ENCODE assay signal across 20 mouse cellular contexts in genomic region chr2:166355944-166356343, GRCm38 (mm10).
DNase-seq lines count a peak whose midpoint lies in the region; ATAC-seq and TF ChIP-seq lines count a peak whose summit lies in the region.
"Had no signal": no experiment of that assay in that cellular context is flagged by ENCODE, and none has a peak within 500 bp of the region (broad histone marks: within the 10 kb centered on the region; RNA-seq: fewer than 3 reads in every experiment).

No protein-coding gene starts in this region.

- peak; percentile 51 for DNase-seq in embryonic facial prominence, embryonic 14.5 days (ENCODE audit: low spot score)
- DNase-seq in embryonic facial prominence, embryonic 10.5 days (ENCODE audit: low spot score): no peak
- no peak for DNase-seq in kidney, adult 18-20 months
- peak; percentile 67 for DNase-seq in midbrain, embryonic 14.5 days
- DNase-seq in midbrain, embryonic 11.5 days (ENCODE audit: low spot score, missing footprints): no peak
- peak; percentile 58 for DNase-seq in Patski (ENCODE audit: low read depth, low spot score)
- DNase-seq in heart, postnatal 10 days: no peak
- DNase-seq: adrenal gland, adult 2 months; cerebellum, adult 11-12 months; gastrocnemius, postnatal 25 days; heart, adult 2 months; liver, postnatal 0 days; lung, postnatal 14 days; right cerebral cortex, postnatal 25 days; thymus, postnatal 36 days had no signal

- TF ChIP-seq CTCF in Patski (IDR thresholded peaks at IDR 0.05): no peak

- H3K9me3 ChIP-seq in embryonic facial prominence, embryonic 14.5 days (ENCODE audit: control insufficient read depth, low read length): no peaks in the 10 kb centered on the region
- H3K9me3 ChIP-seq in embryonic facial prominence, embryonic 10.5 days: no peaks in the 10 kb centered on the region
- H3K9me3 ChIP-seq in kidney, embryonic 15.5 days (replicated peaks): no peaks in the 10 kb centered on the region
- no peaks in the 10 kb centered on the region for H3K9me3 ChIP-seq in midbrain, embryonic 14.5 days (ENCODE audit: control insufficient read depth, low read length)
- H3K9me3 ChIP-seq in midbrain, embryonic 11.5 days (ENCODE audit: control insufficient read depth, low read length): no peaks in the 10 kb centered on the region
- H3K9me3 ChIP-seq: forebrain, embryonic 13.5 days; heart, embryonic 15.5 days; intestine, embryonic 15.5 days; neural tube, embryonic 12.5 days had no signal

- POLR2A ChIA-PET in Patski (lab: Charles Lee): no interaction called here

- no peaks in the 10 kb centered on the region for H3K36me3 ChIP-seq in embryonic facial prominence, embryonic 14.5 days (ENCODE audit: control insufficient read depth, insufficient read depth, low read length)
- H3K36me3 ChIP-seq in embryonic facial prominence, embryonic 10.5 days (replicated peaks): no peaks in the 10 kb centered on the region
- no peaks in the 10 kb centered on the region for H3K36me3 ChIP-seq in kidney, embryonic 15.5 days
- no peaks in the 10 kb centered on the region for H3K36me3 ChIP-seq in midbrain, embryonic 14.5 days (ENCODE audit: control insufficient read depth, insufficient read depth, low read length)
- no peaks in the 10 kb centered on the region for H3K36me3 ChIP-seq in midbrain, embryonic 11.5 days (ENCODE audit: control insufficient read depth, insufficient read depth, low read length)
- H3K36me3 ChIP-seq: heart, embryonic 15.5 days; intestine, embryonic 15.5 days; neural tube, embryonic 12.5 days had no signal

- no peak for ATAC-seq in embryonic facial prominence, embryonic 14.5 days (ENCODE audit: low read depth)
- peak; percentile 69 for ATAC-seq in kidney, embryonic 15.5 days (replicated peaks; ENCODE audit: low FRiP score)
- ATAC-seq in midbrain, embryonic 14.5 days (ENCODE audit: low FRiP score, low TSS enrichment): no peak
- ATAC-seq in midbrain, embryonic 11.5 days (ENCODE audit: low FRiP score): no peak
- ATAC-seq in Patski: peak; percentile 17
- ATAC-seq: forebrain, embryonic 13.5 days; intestine, embryonic 15.5 days; liver, postnatal 0 days had no signal

- no peak overlapping the region for H3K9ac ChIP-seq in embryonic facial prominence, embryonic 14.5 days (ENCODE audit: low read depth, low read length)
- H3K9ac ChIP-seq in kidney, embryonic 15.5 days: no peak overlapping the region
- H3K9ac ChIP-seq in midbrain, embryonic 14.5 days (replicated peaks; ENCODE audit: low read length): no peak overlapping the region
- no peak overlapping the region for H3K9ac ChIP-seq in midbrain, embryonic 11.5 days (ENCODE audit: low read length)
- H3K9ac ChIP-seq: forebrain, embryonic 13.5 days; heart, embryonic 15.5 days; intestine, embryonic 15.5 days; liver, postnatal 0 days; neural tube, embryonic 12.5 days had no signal

- intact Hi-C loops in heart, postnatal 10 days (cut with DNase I): no loop called here

- no peaks in the 10 kb centered on the region for H3K27me3 ChIP-seq in embryonic facial prominence, embryonic 14.5 days (replicated peaks; ENCODE audit: control insufficient read depth, insufficient read depth, low read length)
- peaks cover 12% of the 10 kb centered on the region; the same call in 1 of the 2 replicates for H3K27me3 ChIP-seq in embryonic facial prominence, embryonic 10.5 days (replicated peaks; ENCODE audit: low read depth, poor library complexity, severe bottlenecking)
- H3K27me3 ChIP-seq in kidney, embryonic 15.5 days: peaks cover 32% of the 10 kb centered on the region
- H3K27me3 ChIP-seq in midbrain, embryonic 14.5 days (ENCODE audit: control insufficient read depth, insufficient read depth, low read length): peaks cover 5% of the 10 kb centered on the region; the same call in 1 of the 2 replicates
- peaks cover 3% of the 10 kb centered on the region; the same call in 1 of the 2 replicates for H3K27me3 ChIP-seq in midbrain, embryonic 11.5 days (ENCODE audit: control insufficient read depth, insufficient read depth, low read length)
- peaks cover 5% of the 10 kb centered on the region for H3K27me3 ChIP-seq in Patski
- H3K27me3 ChIP-seq: heart, embryonic 15.5 days; intestine, embryonic 15.5 days had no signal

- no peak overlapping the region for H3K4me2 ChIP-seq in embryonic facial prominence, embryonic 14.5 days (ENCODE audit: low read depth, low read length)
- H3K4me2 ChIP-seq in kidney, embryonic 15.5 days: no peak overlapping the region
- H3K4me2 ChIP-seq in midbrain, embryonic 14.5 days (ENCODE audit: low read length): no peak overlapping the region
- no peak overlapping the region for H3K4me2 ChIP-seq in midbrain, embryonic 11.5 days
- H3K4me2 ChIP-seq: forebrain, embryonic 13.5 days; heart, embryonic 15.5 days; intestine, embryonic 15.5 days; neural tube, embryonic 12.5 days had no signal

- H3K27ac ChIP-seq in embryonic facial prominence, embryonic 14.5 days (replicated peaks; ENCODE audit: low read depth, low read length): no peak overlapping the region
- no peak overlapping the region for H3K27ac ChIP-seq in embryonic facial prominence, embryonic 10.5 days (replicated peaks)
- H3K27ac ChIP-seq in kidney, embryonic 15.5 days: peak overlapping the region; percentile 51; the same call in 1 of the 2 replicates
- H3K27ac ChIP-seq in midbrain, embryonic 14.5 days (replicated peaks; ENCODE audit: low read depth, low read length): no peak overlapping the region
- no peak overlapping the region for H3K27ac ChIP-seq in midbrain, embryonic 11.5 days (ENCODE audit: low read depth, low read length)
- H3K27ac ChIP-seq: forebrain, embryonic 13.5 days; heart, adult 2 months; heart, embryonic 15.5 days; intestine, embryonic 15.5 days; neural tube, embryonic 12.5 days had no signal

- in situ Hi-C loops in Patski (cut with MboI; ENCODE audit: low pct_unique_long_range_greater_than_20kb): loop anchor here (5.0 to 25.0 kb wide), 3 partner anchors 71 to 206 kb away; no protein-coding TSS in a partner anchor

- 65% methylated on average over 7 of the region's 7 CpGs for WGBS in embryonic facial prominence, embryonic 14.5 days
- WGBS in embryonic facial prominence, embryonic 10.5 days: 83% methylated on average over 7 of the region's 7 CpGs
- WGBS in kidney, embryonic 15.5 days: 43% methylated on average over 7 of the region's 7 CpGs
- WGBS in midbrain, embryonic 14.5 days: 53% methylated on average over 7 of the region's 7 CpGs
- WGBS in midbrain, embryonic 11.5 days: 77% methylated on average over 7 of the region's 7 CpGs

- peaks cover 24% of the 10 kb centered on the region for H3K4me1 ChIP-seq in embryonic facial prominence, embryonic 14.5 days (ENCODE audit: control insufficient read depth, insufficient read depth, low read length)
- H3K4me1 ChIP-seq in embryonic facial prominence, embryonic 10.5 days: peaks cover 46% of the 10 kb centered on the region
- peaks cover 61% of the 10 kb centered on the region for H3K4me1 ChIP-seq in kidney, embryonic 15.5 days
- H3K4me1 ChIP-seq in midbrain, embryonic 14.5 days (ENCODE audit: control insufficient read depth, insufficient read depth, low read length): peaks cover 31% of the 10 kb centered on the region
- H3K4me1 ChIP-seq in midbrain, embryonic 11.5 days (ENCODE audit: control insufficient read depth, insufficient read depth, low read length): peaks cover 9% of the 10 kb centered on the region

- CTCF ChIA-PET in Patski (lab: Charles Lee): no interaction called here

- no peak overlapping the region for H3K4me3 ChIP-seq in embryonic facial prominence, embryonic 14.5 days (ENCODE audit: low read depth, low read length)
- no peak overlapping the region for H3K4me3 ChIP-seq in embryonic facial prominence, embryonic 10.5 days
- no peak overlapping the region for H3K4me3 ChIP-seq in kidney, embryonic 15.5 days (replicated peaks)
- H3K4me3 ChIP-seq in midbrain, embryonic 14.5 days (replicated peaks; ENCODE audit: low read depth, low read length): no peak overlapping the region
- no peak overlapping the region for H3K4me3 ChIP-seq in midbrain, embryonic 11.5 days (ENCODE audit: low read depth, low read length)
- H3K4me3 ChIP-seq: forebrain, embryonic 13.5 days; heart, adult 2 months; heart, embryonic 15.5 days; intestine, embryonic 15.5 days; neural tube, embryonic 12.5 days had no signal

Comparison
In these comparisons a context has a peak if more than half of its experiments do, and no peak if none do; other contexts are left out.
1. DNase-seq: peak in embryonic facial prominence, embryonic 14.5 days (single experiment), midbrain, embryonic 14.5 days (single experiment) and Patski (single experiment); none in embryonic facial prominence, embryonic 10.5 days (single experiment), kidney, adult 18-20 months (single experiment), midbrain, embryonic 11.5 days (single experiment) and heart, postnatal 10 days (0 of 2).
2. ATAC-seq: peak in kidney, embryonic 15.5 days (single experiment) and Patski (single experiment); none in embryonic facial prominence, embryonic 14.5 days (single experiment), midbrain, embryonic 14.5 days (single experiment) and midbrain, embryonic 11.5 days (single experiment).